Mouse (Mus musculus) E14TG2a.4 (cell line): ENCODE results near the gene Fam196b.

Source experiments
- CTCF ChIP-seq: conservative IDR thresholded peaks from 2 replicates; pipeline ENCODE4 v1.5.1; 2014; ENCODE audit warnings: low read length
- NANOG ChIP-seq: IDR thresholded peaks from 2 replicates; pipeline ENCODE4 v1.6.1; 2014; ENCODE audit warnings: borderline replicate concordance, low read length, mixed read lengths
- POU5F1 ChIP-seq: IDR thresholded peaks from 2 replicates; pipeline ENCODE4 v1.6.1; 2014; ENCODE audit warnings: low read length, borderline replicate concordance

GRCm38 (mm10) chr11:34290708-34291107, 23.9 kb upstream of the Fam196b start:
- TF ChIP-seq CTCF (no peak), NANOG (no peak), POU5F1 (no peak)
